Mouse (Mus musculus): Measurements from ENCODE around the gene Slc9a1.

DNA sequence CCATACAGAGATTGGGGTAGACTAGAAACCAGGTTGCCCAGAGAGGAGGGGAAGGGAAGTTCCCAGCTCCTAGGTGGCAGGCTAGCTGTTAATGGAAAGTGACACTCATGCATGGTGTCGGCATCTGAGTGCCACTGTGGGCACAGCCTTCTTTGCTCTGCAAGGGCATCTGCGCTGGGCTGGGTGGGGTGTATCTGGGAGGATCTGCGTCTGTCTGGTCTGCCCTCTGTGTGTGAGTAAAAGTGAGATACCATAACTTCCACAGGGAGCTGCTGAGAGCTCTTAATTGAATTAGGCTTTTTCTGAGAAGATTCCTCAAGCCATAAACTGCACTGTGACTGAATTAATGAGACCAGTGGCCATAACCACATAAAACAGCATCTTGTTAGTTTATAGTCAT lies 10.4 kb downstream of the Slc9a1 start:
- no peak for TF ChIP-seq CTCF (IDR thresholded peaks at IDR 0.05; ENCODE audit: insufficient read depth, low read depth, low read length)
- TF ChIP-seq POLR2A (IDR thresholded peaks at IDR 0.05; ENCODE audit: insufficient read depth, low read depth, low read length), result no peak
